9 mouse cellular contexts compared by ENCODE assay signal in genomic region chr5:140890050-140890449, GRCm38 (mm10). TPM values are rescaled to one million over a fixed set of nuclear protein-coding genes. Genes with fewer than 3 reads are reported as not detected.
A peak's percentile ranks its signal among the peaks of the same experiment; 100 is the strongest.
DNase-seq lines count a peak whose midpoint lies in the region; ATAC-seq and TF ChIP-seq lines count a peak whose summit lies in the region.
"Had no signal": no experiment of that assay in that cellular context is flagged by ENCODE, and none has a peak within 500 bp of the region (broad histone marks: within the 10 kb centered on the region; RNA-seq: fewer than 3 reads in every experiment).

No protein-coding gene starts in this region.

- H3K9ac ChIP-seq in limb, embryonic 13.5 days, result no peak overlapping the region
- H3K9ac ChIP-seq: embryonic facial prominence, embryonic 13.5 days had no signal

- WGBS in limb, embryonic 13.5 days, result 49% methylated on average over 14 of the region's 14 CpGs

- DNase-seq in gastrocnemius, adult 2 months, result peak; percentile 52
- no peak for DNase-seq in gastrocnemius, adult 8-10 months (ENCODE audit: low spot score in 2 of 2)
- DNase-seq in right cerebral cortex, postnatal 14 days, result peak; percentile 33
- DNase-seq in right cerebral cortex, postnatal 25 days, result no peak
- peak; percentile 53 for DNase-seq in thymus, postnatal 14 days
- DNase-seq in layer of hippocampus, postnatal 14 days (ENCODE audit: low spot score in 2 of 2), result no peak
- DNase-seq in retina, embryonic 14.5 days (ENCODE audit: low spot score), result no peak

- H3K4me1 ChIP-seq in limb, embryonic 13.5 days, result peaks cover 24% of the 10 kb centered on the region

- peak overlapping the region; percentile 36 for H3K4me2 ChIP-seq in limb, embryonic 13.5 days (replicated peaks)
- H3K4me2 ChIP-seq: embryonic facial prominence, embryonic 13.5 days had no signal

- H3K27ac ChIP-seq in gastrocnemius, adult 2 months, result no peak overlapping the region
- H3K27ac ChIP-seq in limb, embryonic 13.5 days, result peak overlapping the region; percentile 28; the same call in 1 of the 2 replicates
- H3K27ac ChIP-seq: embryonic facial prominence, embryonic 13.5 days had no signal

- H3K4me3 ChIP-seq in gastrocnemius, adult 2 months, result no peak overlapping the region
- no peak overlapping the region for H3K4me3 ChIP-seq in limb, embryonic 13.5 days
- H3K4me3 ChIP-seq: embryonic facial prominence, embryonic 13.5 days had no signal

- TF ChIP-seq CTCF in gastrocnemius, adult 2 months (IDR thresholded peaks at IDR 0.05), result no peak

- no peaks in the 10 kb centered on the region for H3K27me3 ChIP-seq in limb, embryonic 13.5 days
- H3K27me3 ChIP-seq: embryonic facial prominence, embryonic 13.5 days had no signal

- peaks cover 4% of the 10 kb centered on the region; the same call in 1 of the 2 replicates for H3K9me3 ChIP-seq in limb, embryonic 13.5 days
- H3K9me3 ChIP-seq: embryonic facial prominence, embryonic 13.5 days had no signal

- intact Hi-C loops in gastrocnemius, adult 2 months (cut with DNase I), result no loop called here

- ATAC-seq in limb, embryonic 13.5 days (ENCODE audit: low FRiP score, low read depth), result peak; percentile 85

- H3K36me3 ChIP-seq in limb, embryonic 13.5 days, result no peaks in the 10 kb centered on the region
- H3K36me3 ChIP-seq: embryonic facial prominence, embryonic 13.5 days had no signal

RNA-seq across cellular contexts. Expression of gene Gna12, which starts 59.8 kb away (rescaled TPM):
- 10 to 100 TPM; 21.7 to 29.8 TPM for total RNA-seq in gastrocnemius, adult 2 months (2021)
- 10 to 100 TPM; 21.4 to 30.8 (median 24.5) TPM for total RNA-seq in gastrocnemius, adult 8-10 months (2022)
- polyA plus RNA-seq in limb, embryonic 13.5 days (2015; fragmentation: Nextera tagmentation; extraction: Ambion mirVana), result 12.0 and 13.8 TPM in 2 replicates
- total RNA-seq in layer of hippocampus, postnatal 14 days (2021), result 10 to 100 TPM; 88.7 to 96.0 TPM

Comparison
In these comparisons a context has a peak if more than half of its experiments do, and no peak if none do; other contexts are left out.
1. DNase-seq: peak in gastrocnemius, adult 2 months (single experiment), right cerebral cortex, postnatal 14 days (single experiment) and thymus, postnatal 14 days (single experiment); none in gastrocnemius, adult 8-10 months (0 of 2), right cerebral cortex, postnatal 25 days (single experiment), layer of hippocampus, postnatal 14 days (0 of 2) and retina, embryonic 14.5 days (single experiment).